Mouse (Mus musculus): ENCODE data around the gene Luc7l3. TPM values are rescaled to one million over a fixed set of nuclear protein-coding genes. Genes with fewer than 3 reads are reported as not detected.

Luc7l3 gene
- total RNA-seq, 1 experiment from 2014 or later: 241 TPM

- ATAC-seq (ENCODE audit: extremely low read depth, insufficient number of reproducible peaks, low FRiP score, poor library complexity, severe bottlenecking): no peak
Measured at GRCm38 (mm10) chr11:94340948-94341933, 19.5 kb upstream of the Luc7l3 start.

DNA sequence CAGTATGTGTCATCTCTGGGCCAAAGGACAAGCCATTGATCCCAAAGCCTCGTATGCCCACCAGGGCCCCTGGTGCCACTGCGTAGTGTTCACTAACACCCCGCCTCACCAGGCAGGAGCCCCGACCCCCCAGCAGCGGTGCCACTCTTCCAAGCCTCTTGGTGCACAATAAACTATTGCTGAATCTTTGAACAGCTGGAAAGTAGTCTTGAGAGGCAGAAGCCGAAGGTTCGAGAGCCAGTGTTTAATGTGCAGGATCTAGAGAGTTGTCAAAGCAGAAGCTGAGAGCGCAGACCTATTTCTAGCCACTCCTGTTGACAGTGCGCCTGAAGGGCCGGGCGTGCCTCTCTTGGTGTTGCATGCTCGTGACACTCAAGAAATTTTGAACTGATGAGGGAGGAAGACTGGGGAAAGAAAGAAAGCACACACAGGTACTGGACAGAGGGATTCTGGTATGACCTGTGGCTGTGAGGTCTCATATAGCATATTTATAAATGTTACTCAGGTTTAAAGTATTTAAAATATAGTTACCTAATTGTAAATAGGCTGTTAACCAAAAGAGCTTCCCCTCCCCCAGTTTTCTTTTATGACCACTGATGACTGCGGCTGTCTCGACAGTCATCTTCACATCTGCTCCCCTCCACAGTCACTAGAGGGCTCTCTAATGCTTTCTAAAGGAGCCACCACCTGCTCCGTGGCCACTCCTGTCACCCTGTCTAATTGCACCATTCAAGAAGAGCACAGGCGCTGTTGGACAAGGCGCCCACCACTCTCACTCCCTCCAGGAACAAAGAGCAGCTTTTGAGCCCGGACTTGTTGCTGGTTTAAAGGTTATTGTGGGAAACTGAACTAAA is 18.2 kb upstream of the Luc7l3 start:
- peak; percentile 78; the same call in 1 of the 2 replicates for ATAC-seq (ENCODE audit: extremely low read depth, insufficient number of reproducible peaks, low FRiP score, poor library complexity, severe bottlenecking)

GRCm38 (mm10) chr11:94338347-94338746 is 16.6 kb upstream of the Luc7l3 start:
- ATAC-seq (ENCODE audit: extremely low read depth, insufficient number of reproducible peaks, low FRiP score, poor library complexity, severe bottlenecking): no peak

GRCm38 (mm10) chr11:94336551-94336950 is 14.8 kb upstream of the Luc7l3 start:
- no peak for ATAC-seq (ENCODE audit: extremely low read depth, insufficient number of reproducible peaks, low FRiP score, poor library complexity, severe bottlenecking)

- ATAC-seq (ENCODE audit: extremely low read depth, insufficient number of reproducible peaks, low FRiP score, poor library complexity, severe bottlenecking): no peak
Measured at GRCm38 (mm10) chr11:94334386-94334968, 12.7 kb upstream of the Luc7l3 start.

GRCm38 (mm10) chr11:94332726-94333125 is 10.9 kb upstream of the Luc7l3 start:
- ATAC-seq (ENCODE audit: extremely low read depth, insufficient number of reproducible peaks, low FRiP score, poor library complexity, severe bottlenecking): no peak

DNA sequence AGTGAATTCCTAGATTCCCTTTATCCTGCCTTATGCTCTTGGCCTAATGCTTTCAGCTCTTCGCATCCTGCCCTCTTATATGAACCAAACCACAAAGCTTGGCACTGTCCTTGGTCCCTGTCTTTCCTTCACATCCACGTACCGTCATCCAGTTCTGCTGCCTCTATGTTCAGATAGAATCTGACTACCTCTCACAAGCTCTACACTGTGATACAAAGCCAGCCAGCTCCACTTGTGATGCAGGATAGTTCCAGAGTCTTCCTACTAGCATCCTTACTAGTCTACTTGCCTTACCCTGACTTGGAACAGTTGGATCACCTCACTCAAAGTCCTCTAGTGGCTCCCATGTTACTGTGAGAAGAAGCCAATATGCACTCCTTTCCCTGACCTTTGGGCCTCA is 8.4 kb upstream of the Luc7l3 start:
- no peak for ATAC-seq (ENCODE audit: extremely low read depth, insufficient number of reproducible peaks, low FRiP score, poor library complexity, severe bottlenecking)

- no peak for ATAC-seq (ENCODE audit: extremely low read depth, insufficient number of reproducible peaks, low FRiP score, poor library complexity, severe bottlenecking)
Measured at GRCm38 (mm10) chr11:94329270-94329891, 7.6 kb upstream of the Luc7l3 start.

GRCm38 (mm10) chr11:94328644-94329025 is 6.8 kb upstream of the Luc7l3 start:
- no peak for ATAC-seq (ENCODE audit: extremely low read depth, insufficient number of reproducible peaks, low FRiP score, poor library complexity, severe bottlenecking)

DNA sequence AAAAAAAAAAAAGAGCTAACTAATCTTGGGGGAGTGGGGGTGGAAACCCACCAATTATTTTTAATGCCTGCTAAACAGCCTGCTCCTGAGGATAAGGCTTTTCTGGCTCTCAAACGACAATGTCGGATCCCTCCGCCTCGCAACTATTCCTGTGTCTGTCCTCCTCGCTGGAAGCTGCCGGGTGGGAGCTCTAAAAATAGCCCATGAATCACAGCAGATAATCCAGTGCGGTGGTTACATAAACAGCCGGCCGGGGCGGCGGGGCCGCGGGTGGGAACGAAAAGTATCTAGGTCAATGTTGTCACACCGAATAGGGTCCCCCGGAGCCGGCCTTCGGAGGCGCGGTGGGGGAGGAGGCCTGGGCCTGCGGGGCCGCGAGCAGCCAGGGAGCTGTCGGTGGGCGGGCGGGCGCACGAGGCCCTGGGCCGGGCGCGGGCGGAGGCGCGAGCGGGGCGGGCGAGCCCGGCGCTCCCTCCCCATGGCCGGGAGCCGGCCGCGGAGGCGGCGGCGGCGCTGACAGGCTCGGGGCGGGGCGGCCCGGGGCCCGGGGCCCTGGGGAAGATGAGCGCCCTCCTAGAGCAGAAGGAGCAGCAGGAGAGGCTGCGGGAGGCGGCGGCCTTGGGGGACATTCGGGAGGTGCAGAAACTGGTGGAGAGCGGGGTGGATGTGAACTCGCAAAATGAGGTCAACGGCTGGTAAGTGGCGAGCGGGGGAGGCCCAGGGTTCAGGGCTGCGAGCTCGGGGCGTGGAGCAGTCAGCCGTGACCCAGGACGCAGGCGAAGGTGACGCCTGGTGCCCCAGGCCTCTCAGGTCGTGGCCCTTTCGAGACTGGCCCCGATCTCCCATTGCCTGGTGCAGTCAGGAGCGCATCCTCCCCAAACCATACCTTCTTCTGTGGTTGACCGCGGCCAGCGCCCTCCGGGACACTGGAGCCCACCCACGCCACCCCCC is 6.2 kb upstream of the Luc7l3 start, which contains the start of gene Ankrd40:
TSS of gene Ankrd40 (plus strand) at position 309 of the 951 bp plus-strand sequence.
- peak; percentile 80 for ATAC-seq (ENCODE audit: extremely low read depth, insufficient number of reproducible peaks, low FRiP score, poor library complexity, severe bottlenecking)

DNA sequence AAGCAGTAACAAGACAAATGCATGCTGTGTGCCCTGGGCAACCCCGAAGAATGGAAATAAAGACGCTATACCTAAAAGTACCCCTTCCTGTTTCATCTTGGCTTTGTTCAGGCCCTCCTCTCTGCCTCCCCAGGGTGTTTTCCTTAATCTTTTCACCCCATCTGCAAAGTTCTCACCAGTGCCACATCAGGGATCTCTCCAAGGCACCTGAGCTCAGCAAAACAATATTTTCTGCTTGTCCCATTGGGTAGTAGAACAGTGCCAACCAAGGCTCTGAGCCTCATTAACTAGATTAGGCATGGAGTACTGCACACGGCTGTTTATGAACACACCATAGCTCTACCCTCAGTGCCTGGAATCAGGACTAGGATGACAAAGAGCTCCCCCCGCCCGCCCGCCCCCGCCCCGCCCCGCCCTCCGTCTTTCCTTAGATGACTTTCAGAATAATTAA is 5.2 kb upstream of the Luc7l3 start:
- no peak for ATAC-seq (ENCODE audit: extremely low read depth, insufficient number of reproducible peaks, low FRiP score, poor library complexity, severe bottlenecking)

- ATAC-seq (ENCODE audit: extremely low read depth, insufficient number of reproducible peaks, low FRiP score, poor library complexity, severe bottlenecking): no peak
Measured at GRCm38 (mm10) chr11:94324618-94325017, 2.8 kb upstream of the Luc7l3 start.

DNA sequence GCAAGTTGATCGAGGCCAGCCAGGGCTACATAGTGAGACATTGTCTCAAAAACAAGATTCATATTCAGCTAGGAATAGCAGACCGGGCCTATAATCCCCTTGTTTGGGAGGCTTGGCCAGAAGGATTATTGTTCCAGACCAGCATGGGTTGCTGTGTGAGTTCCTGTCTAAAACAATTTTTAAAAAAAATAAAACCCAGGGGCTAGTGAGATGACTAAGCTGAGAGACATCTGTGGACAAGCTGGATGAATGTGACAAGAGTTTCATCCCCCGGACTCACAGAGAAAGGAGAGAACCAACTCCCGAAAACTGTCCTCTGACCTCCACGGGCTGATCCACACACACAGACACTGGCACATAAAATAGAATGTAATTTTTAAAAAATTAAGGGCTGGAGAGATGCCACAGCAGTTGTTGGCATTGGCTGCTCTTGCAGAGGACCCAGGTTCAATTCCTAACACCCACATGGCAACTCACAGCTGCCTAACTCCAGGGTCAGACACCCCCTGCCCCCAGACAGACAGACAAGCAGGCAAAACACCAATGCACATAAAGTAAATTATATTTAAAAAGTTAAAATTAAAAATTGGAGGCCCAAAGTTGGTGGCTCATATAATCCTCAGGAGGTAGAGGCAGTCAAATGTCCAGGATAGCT is 1.6 kb upstream of the Luc7l3 start:
- no peak for ATAC-seq (ENCODE audit: extremely low read depth, insufficient number of reproducible peaks, low FRiP score, poor library complexity, severe bottlenecking)

- no peak for ATAC-seq (ENCODE audit: extremely low read depth, insufficient number of reproducible peaks, low FRiP score, poor library complexity, severe bottlenecking)
Measured at GRCm38 (mm10) chr11:94322636-94323035, 848 bp upstream of the Luc7l3 start.

GRCm38 (mm10) chr11:94320969-94321930 is 538 bp downstream of the Luc7l3 start:
- ATAC-seq (ENCODE audit: extremely low read depth, insufficient number of reproducible peaks, low FRiP score, poor library complexity, severe bottlenecking): peak; percentile 34

DNA sequence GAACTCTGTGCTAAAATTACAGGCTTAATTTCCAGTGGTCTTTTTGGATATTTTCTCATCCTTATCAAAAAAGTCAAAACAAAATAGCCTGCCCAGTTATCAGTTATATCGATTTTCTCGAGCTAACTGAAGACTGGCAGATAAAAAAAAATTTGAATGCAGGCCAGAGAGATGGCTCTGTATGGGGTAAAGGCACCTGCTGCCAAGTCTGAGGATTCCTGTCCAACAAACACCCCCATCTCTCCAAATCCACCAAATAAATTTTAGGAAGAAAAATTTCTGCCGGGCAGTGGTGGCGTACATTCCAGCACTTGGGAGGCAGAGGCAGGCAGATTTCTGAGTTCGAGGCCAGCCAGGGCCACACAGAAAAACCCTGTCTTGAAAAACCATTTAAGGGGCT is 3.7 kb downstream of the Luc7l3 start:
- no peak for ATAC-seq (ENCODE audit: extremely low read depth, insufficient number of reproducible peaks, low FRiP score, poor library complexity, severe bottlenecking)

Data from neutrophil, adult 5-6 weeks (primary cell).